Mouse (Mus musculus) liver, postnatal 0 days (tissue): ENCODE measurements at regions not wholly inside any gene's neighbourhood (a gene's known extent, or its start where the extent isn't known, plus 50 kb on each side); places are given as distances from the start of the nearest gene placed in this dataset.
A peak's percentile ranks its signal among the peaks of the same experiment; 100 is the strongest.

Source experiments
- ATAC-seq: fragments of 200-750 bp; cut with Nextera tagmentation; 2 replicates; pipeline ENCODE4 v1.8.0; 2017; ENCODE audit warnings: mild to moderate bottlenecking, moderate library complexity
- DNase-seq: peaks from one replicate; pipeline ENCODE4 v3.0.0-alpha.2; 2016
- H3K27ac ChIP-seq: fragments of 300-500 bp; sonication (generic); 2 replicates; pipeline ENCODE4 v1.5.1; 2014; ENCODE audit warnings: antibody characterized with exemption, moderate library complexity, mild to moderate bottlenecking, low read depth
- H3K27me3 ChIP-seq: fragments of 300-500 bp; sonication (generic); 2 replicates; pipeline ENCODE4 v1.6.1; 2014; ENCODE audit warnings: low read length, control low read depth, mixed read lengths; ENCODE audit not compliant: insufficient read depth
- H3K36me3 ChIP-seq: fragments of 300-500 bp; sonication (generic); replicated peaks from 2 replicates; pipeline ENCODE4 v1.6.1; 2014; ENCODE audit warnings: mild to moderate bottlenecking, control low read depth, low read length, moderate library complexity, mixed read lengths; ENCODE audit not compliant: insufficient read depth
- H3K4me1 ChIP-seq: fragments of 300-500 bp; sonication (generic); 2 replicates; pipeline ENCODE4 v1.6.1; 2014; ENCODE audit warnings: antibody characterized with exemption, mild to moderate bottlenecking, control low read depth; ENCODE audit not compliant: insufficient read depth
- H3K4me2 ChIP-seq: fragments of 300-500 bp; sonication (generic); 2 replicates; pipeline ENCODE4 v1.6.1; 2014; ENCODE audit warnings: low read depth, mild to moderate bottlenecking, low read length, moderate library complexity, mixed read lengths
- H3K4me3 ChIP-seq: fragments of 300-500 bp; sonication (generic); 2 replicates; pipeline ENCODE4 v1.5.1; 2014; ENCODE audit warnings: low read depth, low read length
- H3K9ac ChIP-seq: fragments of 300-500 bp; sonication (generic); replicated peaks from 2 replicates; pipeline ENCODE4 v1.6.1; 2014; ENCODE audit warnings: mild to moderate bottlenecking, moderate library complexity
- H3K9me3 ChIP-seq: fragments of 300-500 bp; sonication (generic); 2 replicates; pipeline ENCODE4 v1.6.1; 2016; ENCODE audit warnings: mild to moderate bottlenecking, control low read depth, low read length, mixed read lengths
- CTCF ChIP-seq: sonication (generic); IDR thresholded peaks from 2 replicates; pipeline ENCODE4 v1.5.1; 2016; ENCODE audit warnings: antibody characterized with exemption, low read depth
- EP300 ChIP-seq: IDR thresholded peaks from 2 replicates; pipeline ENCODE4 v1.6.1; 2016; ENCODE audit warnings: antibody characterized with exemption, low read depth, mild to moderate bottlenecking
- WGBS: fragments of 180-500 bp; shearing (Covaris S2); extraction: QIAGEN DNeasy Blood & Tissue Kit; methylation state at CpG from one replicate; pipeline ENCODE4 v1.1.7; 2014; ENCODE audit not compliant: insufficient replicate concordance; 5-methylcytosine and 5-hydroxymethylcytosine counted together

- 75% methylated on average over 6 of the region's 6 CpGs for WGBS
- no peak overlapping the region for H3K4me2 ChIP-seq
- H3K9me3 ChIP-seq: no peaks in the 10 kb centered on the region
- no peaks in the 10 kb centered on the region for H3K4me1 ChIP-seq
- TF ChIP-seq EP300 (no peak), CTCF (no peak)
- DNase-seq (no peak), ATAC-seq (no peak)
- no peak overlapping the region for H3K9ac ChIP-seq
- H3K4me3 ChIP-seq: no peak overlapping the region
- no peak overlapping the region for H3K27ac ChIP-seq
- H3K27me3 ChIP-seq: no peaks in the 10 kb centered on the region
- no peaks in the 10 kb centered on the region for H3K36me3 ChIP-seq
Measured at GRCm38 (mm10) chr5:132850770-132851169, 307.6 kb upstream of the Auts2 start.

- no peaks in the 10 kb centered on the region for H3K4me1 ChIP-seq
- no peaks in the 10 kb centered on the region for H3K27me3 ChIP-seq
- no peak overlapping the region for H3K4me2 ChIP-seq
- DNase-seq: no peak
- WGBS: 82% methylated on average over 3 of the region's 3 CpGs
- H3K9me3 ChIP-seq: no peaks in the 10 kb centered on the region
- ATAC-seq: no peak
- H3K4me3 ChIP-seq: no peak overlapping the region
- TF ChIP-seq CTCF (no peak), EP300 (no peak)
- H3K27ac ChIP-seq: no peak overlapping the region
- H3K36me3 ChIP-seq: no peaks in the 10 kb centered on the region
- H3K9ac ChIP-seq: no peak overlapping the region
Measured at GRCm38 (mm10) chr5:132848086-132848485, 304.9 kb upstream of the Auts2 start.

GRCm38 (mm10) chr5:132843284-132843683 lies 300.1 kb upstream of the Auts2 start:
- Histone ChIP-seq H3K9me3 (no peaks in the 10 kb centered on the region), H3K27ac (no peak overlapping the region), H3K36me3 (no peaks in the 10 kb centered on the region), H3K27me3 (no peaks in the 10 kb centered on the region), H3K4me2 (no peak overlapping the region), H3K4me1 (no peaks in the 10 kb centered on the region), H3K9ac (no peak overlapping the region), H3K4me3 (no peak overlapping the region)
- TF ChIP-seq EP300: no peak
- TF ChIP-seq CTCF: no peak
- DNase-seq (no peak), ATAC-seq (no peak)
- WGBS: 30% methylated on average over 3 of the region's 3 CpGs

- Histone ChIP-seq H3K9me3 (no peaks in the 10 kb centered on the region), H3K4me3 (no peak overlapping the region), H3K9ac (no peak overlapping the region), H3K4me1 (no peaks in the 10 kb centered on the region), H3K27ac (no peak overlapping the region), H3K27me3 (no peaks in the 10 kb centered on the region), H3K36me3 (no peaks in the 10 kb centered on the region), H3K4me2 (no peak overlapping the region)
- DNase-seq (no peak), ATAC-seq (no peak)
- WGBS: 84% methylated on average over 3 of the region's 3 CpGs
- TF ChIP-seq EP300: no peak
- TF ChIP-seq CTCF: 0 out of 2 replicates have a peak, but pooled peaks have one; percentile 7
Measured at GRCm38 (mm10) chr5:132841794-132842193, 298.6 kb upstream of the Auts2 start.

- Histone ChIP-seq H3K4me2 (no peak overlapping the region), H3K4me1 (no peaks in the 10 kb centered on the region), H3K27me3 (no peaks in the 10 kb centered on the region), H3K9ac (no peak overlapping the region), H3K27ac (no peak overlapping the region), H3K36me3 (no peaks in the 10 kb centered on the region), H3K9me3 (no peaks in the 10 kb centered on the region), H3K4me3 (no peak overlapping the region)
- DNase-seq: no peak
- no peak for ATAC-seq
- 45% methylated on average over 2 of the region's 2 CpGs for WGBS
- TF ChIP-seq EP300: no peak
Measured at GRCm38 (mm10) chr5:132837420-132837819, 294.3 kb upstream of the Auts2 start.

GRCm38 (mm10) chr5:132828993-132829392 lies 285.8 kb upstream of the Auts2 start:
- DNase-seq: no peak
- no peak overlapping the region for H3K9ac ChIP-seq
- TF ChIP-seq CTCF: no peak
- TF ChIP-seq EP300: no peak
- H3K9me3 ChIP-seq: no peaks in the 10 kb centered on the region
- no peaks in the 10 kb centered on the region for H3K4me1 ChIP-seq
- H3K27me3 ChIP-seq: no peaks in the 10 kb centered on the region
- H3K27ac ChIP-seq: no peak overlapping the region
- ATAC-seq: no peak
- whole genome bisulfite sequencing: 79% methylated on average over 7 of the region's 7 CpGs
- no peak overlapping the region for H3K4me3 ChIP-seq
- no peaks in the 10 kb centered on the region for H3K36me3 ChIP-seq
- no peak overlapping the region for H3K4me2 ChIP-seq

- Histone ChIP-seq H3K4me3 (no peak overlapping the region), H3K9me3 (no peaks in the 10 kb centered on the region), H3K27me3 (no peaks in the 10 kb centered on the region), H3K4me2 (no peak overlapping the region), H3K36me3 (no peaks in the 10 kb centered on the region), H3K9ac (no peak overlapping the region), H3K27ac (no peak overlapping the region), H3K4me1 (no peaks in the 10 kb centered on the region)
- no peak for DNase-seq
- no peak for ATAC-seq
- WGBS: 79% methylated on average over 10 of the region's 10 CpGs
- no peak for TF ChIP-seq CTCF
- TF ChIP-seq EP300: no peak
Measured at GRCm38 (mm10) chr5:132827555-132828333, 284.6 kb upstream of the Auts2 start.
